Mouse (Mus musculus): Measurements from ENCODE around the gene Omg.

Omg gene
- long read RNA-seq, experiment 1, partial matches to known transcripts: 0 of 2 reads
- long read RNA-seq, experiment 1, other reads (novel, unspliced or antisense): 0 of 2 reads
- long read RNA-seq, experiment 2, partial matches to known transcripts: 0 of 3 reads
- long read RNA-seq, experiment 2, other reads (novel, unspliced or antisense): 1 of 3 reads

- intact Hi-C loops (cut with DNase I): no loop called here
Observed at GRCm38 (mm10) chr11:79503845-79504244, at the start of gene Omg. Omg (minus strand) TSS chr11:79504084.

DNA sequence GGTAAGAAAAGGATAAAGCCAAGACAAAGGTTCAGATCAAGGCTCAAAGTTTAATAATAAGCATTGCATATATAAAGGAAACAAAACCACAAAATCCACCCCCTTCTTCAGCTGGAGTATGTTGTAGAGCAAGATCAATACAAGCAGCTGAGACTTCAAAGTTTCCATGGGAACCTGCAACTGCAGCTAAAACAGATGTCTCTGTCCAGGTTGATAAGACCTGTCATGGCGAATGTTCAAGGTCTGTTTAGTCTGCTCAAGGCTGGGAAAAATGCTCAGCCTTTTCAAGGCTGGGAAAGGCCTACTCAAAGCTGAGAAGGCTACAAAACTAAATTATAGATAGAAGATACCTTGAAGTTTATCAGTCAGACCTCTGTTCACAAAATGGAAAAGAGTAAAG is 48.7 kb upstream of the Omg start:
- intact Hi-C loops (cut with DNase I): no loop called here

DNA sequence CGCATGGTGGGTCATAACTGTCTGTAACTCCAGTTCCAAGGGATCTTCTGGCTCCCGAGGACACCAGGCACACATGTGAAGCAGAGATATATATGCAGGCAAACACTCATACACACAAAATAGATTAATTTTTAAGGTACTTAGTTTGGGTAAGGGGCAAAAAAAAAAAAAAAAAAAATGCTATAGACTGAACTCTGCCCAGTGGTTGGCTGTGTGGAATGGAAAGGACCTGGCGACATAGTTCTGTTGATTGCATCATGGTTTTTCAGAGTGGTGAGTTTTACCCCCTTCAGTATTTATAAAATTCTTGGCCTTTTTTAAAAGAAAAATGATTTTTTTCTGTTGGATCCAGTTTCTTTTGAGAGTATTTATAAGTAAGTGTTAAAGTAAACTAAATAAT is 32.4 kb upstream of the Omg start:
- intact Hi-C loops (cut with DNase I): no loop called here

- intact Hi-C loops (cut with DNase I): no loop called here
Observed at GRCm38 (mm10) chr11:79535554-79535953, 31.7 kb upstream of the Omg start.

- intact Hi-C loops (cut with DNase I): no loop called here
Observed at GRCm38 (mm10) chr11:79533950-79534690, 30.2 kb upstream of the Omg start.

DNA sequence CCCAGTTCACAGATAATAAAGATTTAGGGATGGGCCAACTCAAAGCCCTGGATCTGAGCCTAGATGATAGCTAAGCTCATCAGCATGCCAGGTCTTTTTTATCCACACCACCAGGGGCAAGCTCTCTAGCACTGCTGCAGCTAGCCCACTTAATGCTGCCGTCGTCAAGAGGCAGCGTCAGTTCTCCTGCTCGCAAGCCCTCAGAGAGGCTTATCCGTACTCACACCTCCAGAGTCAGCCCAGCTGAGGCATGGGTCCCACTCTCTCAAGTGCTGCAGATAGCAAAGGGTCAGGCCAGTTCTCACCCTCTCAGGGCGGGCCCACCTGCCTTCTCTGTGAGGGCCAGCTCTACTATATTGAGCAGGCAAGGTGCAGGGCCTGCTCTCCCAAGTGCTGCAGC is 29.4 kb upstream of the Omg start:
- intact Hi-C loops (cut with DNase I): no loop called here

GRCm38 (mm10) chr11:79531485-79531884 is 27.6 kb upstream of the Omg start:
- intact Hi-C loops (cut with DNase I): no loop called here

DNA sequence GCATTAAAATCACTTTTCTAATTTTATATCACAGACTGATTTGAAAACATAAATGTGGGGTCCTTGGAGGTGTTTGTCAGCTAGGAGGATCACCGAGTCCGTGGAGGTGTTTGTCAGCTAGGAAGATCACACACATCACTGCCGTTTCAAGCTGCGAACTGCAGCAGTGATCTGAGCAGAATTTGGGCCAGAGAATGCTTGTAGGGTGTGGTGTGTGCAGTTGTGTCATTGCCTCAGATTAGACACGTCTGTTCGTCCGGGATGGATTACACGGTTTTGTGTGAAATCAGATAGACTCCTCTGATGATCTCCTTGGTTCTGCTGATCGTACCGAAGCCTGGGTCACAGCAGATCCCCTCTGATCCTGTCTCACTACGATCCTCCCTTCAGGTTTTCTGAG is 26.9 kb upstream of the Omg start:
- intact Hi-C loops (cut with DNase I): no loop called here

DNA sequence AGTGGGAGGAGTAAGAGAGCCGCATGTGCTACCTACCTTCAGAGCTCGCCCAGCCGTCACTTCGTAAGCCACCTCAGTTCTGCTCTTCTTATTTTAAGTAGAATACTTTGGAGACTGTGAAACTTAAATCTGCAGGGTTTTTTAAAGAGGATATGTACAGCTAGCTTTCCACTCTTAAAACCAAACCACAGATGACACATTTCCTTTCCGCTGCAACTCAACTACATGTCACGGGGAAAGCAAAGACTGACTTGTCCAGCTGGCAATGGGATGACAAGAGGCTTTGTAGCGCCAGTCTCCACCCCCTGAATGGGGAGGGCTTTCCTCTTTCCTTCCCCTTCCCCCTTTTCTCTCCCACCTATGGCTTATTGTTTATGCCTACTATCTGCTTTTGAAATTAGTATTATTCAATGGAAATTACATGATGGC is 26.5 kb upstream of the Omg start, which contains the start of the genes Evi2 and Evi2a:
Evi2 (minus strand) TSS at position 257 of the 429 bp plus-strand sequence.
Evi2a (minus strand) TSS at position 277 of the 429 bp plus-strand sequence.
- intact Hi-C loops (cut with DNase I): no loop called here

DNA sequence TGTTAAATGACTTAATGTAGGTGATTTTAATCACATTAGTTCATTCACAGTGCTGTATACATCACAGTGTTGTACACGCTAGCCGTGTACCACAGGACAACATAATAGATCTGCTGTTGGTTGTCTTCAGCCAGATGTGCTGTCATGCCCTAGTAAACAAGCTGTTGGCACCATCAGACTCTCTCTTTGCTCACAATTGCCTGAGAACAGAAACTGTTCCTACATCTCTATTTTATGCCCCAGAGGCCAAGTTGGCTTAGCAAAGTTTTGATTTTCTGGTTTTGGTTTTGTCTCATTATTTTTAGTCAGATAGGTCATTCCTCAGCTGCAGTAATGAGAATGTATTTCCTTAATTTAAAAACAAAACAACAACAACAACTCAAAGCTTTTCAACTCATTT is 25.9 kb upstream of the Omg start:
- intact Hi-C loops (cut with DNase I): no loop called here

GRCm38 (mm10) chr11:79529226-79529625 is 25.3 kb upstream of the Omg start:
- intact Hi-C loops (cut with DNase I): no loop called here

- intact Hi-C loops (cut with DNase I): no loop called here
Observed at GRCm38 (mm10) chr11:79528601-79529000, 24.7 kb upstream of the Omg start.

DNA sequence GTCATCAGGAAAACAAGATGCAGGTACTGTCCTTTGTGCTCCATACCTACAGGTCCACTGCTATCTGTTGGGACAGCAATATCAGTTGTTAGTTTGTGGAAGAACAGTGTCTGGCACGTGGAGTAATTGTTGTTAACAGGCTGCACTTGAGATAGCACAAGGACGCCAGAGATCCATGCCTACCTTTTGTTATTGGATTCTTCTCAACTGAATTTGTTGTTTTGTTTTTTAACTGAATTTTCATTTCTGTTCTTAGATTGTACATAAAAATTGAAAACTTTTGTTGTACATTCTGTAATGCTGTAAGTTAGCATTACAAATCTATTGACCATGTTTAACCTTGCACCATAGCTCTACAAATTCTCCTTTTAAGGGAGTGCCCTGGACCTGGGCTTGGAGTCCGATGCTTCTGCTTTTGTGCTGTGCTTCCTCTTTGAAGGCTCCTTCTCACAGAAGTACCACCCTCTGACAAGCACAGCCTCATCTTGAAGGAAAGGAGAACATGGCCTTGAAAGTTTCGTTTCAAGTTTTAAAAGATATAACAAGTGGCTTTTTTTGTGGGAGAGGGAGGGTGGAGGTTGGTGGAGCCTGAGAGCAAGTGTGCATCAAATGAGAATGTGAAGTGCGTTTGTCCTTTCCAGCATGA is 24.0 kb upstream of the Omg start:
- intact Hi-C loops (cut with DNase I): no loop called here

GRCm38 (mm10) chr11:79527015-79527738 is 23.3 kb upstream of the Omg start:
- intact Hi-C loops (cut with DNase I): no loop called here

GRCm38 (mm10) chr11:79526549-79526948 is 22.7 kb upstream of the Omg start:
- intact Hi-C loops (cut with DNase I): no loop called here

GRCm38 (mm10) chr11:79524310-79524575 is 20.4 kb upstream of the Omg start:
- intact Hi-C loops (cut with DNase I): no loop called here

DNA sequence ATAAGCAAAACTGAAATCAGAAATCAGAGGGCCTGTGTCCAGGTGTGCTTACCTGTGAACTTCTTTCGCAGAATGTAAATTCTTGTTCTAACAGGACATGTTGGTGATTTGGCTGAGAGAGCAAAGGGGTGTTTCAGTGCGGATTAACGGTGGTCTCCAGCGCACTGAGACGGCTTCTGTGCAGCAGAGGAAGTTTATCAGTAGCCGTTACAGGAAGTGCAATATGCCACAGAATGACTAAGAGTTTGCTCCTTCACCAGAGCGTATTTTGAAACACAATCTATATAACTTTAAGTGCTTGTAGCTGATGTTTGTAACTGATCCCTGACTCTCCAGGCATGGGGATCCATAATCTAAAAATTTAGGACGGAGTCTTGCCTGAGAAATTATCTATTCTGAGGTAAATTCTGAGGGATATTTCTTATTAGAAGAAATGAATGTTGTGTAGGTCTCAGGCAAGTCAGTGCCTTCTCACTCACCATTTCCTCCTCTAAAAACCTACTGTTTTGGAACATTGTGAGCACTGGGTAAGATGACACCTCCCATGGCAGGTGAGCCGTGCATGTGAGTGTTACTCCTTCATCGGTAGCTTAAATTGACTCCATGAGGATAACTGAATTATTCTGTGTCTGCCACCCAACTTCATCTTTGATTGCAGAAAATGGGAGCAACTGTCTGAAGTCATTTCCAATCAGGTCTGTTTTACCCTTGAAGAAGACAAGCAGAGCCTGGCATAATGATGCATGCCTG is 19.9 kb upstream of the Omg start, which contains the start of gene Evi2b:
Evi2b (minus strand) TSS at position 203 of the 750 bp plus-strand sequence.
- intact Hi-C loops (cut with DNase I): no loop called here

- intact Hi-C loops (cut with DNase I): no loop called here
Observed at GRCm38 (mm10) chr11:79522944-79523343, 19.1 kb upstream of the Omg start.

- intact Hi-C loops (cut with DNase I): no loop called here
Observed at GRCm38 (mm10) chr11:79521930-79522329, 18.0 kb upstream of the Omg start.

DNA sequence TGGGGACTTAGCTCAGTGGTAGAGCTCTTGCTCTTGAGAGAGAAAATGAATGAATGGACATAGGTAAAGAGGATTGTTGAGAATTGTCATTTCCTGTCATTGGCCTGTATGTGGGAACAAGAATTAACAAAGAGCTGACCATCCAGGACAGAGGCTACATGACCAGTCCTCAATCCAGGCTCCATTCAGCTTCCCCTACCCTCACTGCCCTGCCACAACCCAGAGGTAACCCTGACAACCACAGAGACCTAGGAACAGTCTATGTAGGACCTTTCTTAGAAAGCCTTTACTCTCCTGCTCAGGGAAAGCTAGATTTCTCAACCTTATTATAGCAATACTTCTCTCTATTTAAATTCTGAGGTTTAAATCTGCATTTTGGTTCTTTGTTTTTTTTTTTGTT is 16.9 kb upstream of the Omg start:
- intact Hi-C loops (cut with DNase I): no loop called here

DNA sequence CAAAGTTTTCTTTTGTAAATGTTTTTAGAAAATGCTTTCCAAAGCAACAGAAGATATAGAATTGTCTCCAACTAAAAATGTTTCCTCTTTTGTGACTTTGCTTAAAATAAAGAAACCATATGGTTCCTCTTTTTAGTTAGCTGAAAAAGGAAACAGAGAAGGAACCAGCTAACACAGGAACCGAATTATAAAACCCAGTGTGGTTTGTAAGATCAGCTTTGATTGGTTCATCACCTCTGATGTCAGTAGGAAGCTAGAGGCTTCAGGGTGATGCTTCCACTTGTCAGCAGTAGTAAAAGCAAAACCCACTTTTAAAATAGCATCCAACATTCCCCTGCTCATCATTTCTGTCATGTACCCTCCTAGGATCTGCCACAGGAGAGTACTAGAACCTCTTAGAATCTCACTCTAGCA is 16.0 kb upstream of the Omg start:
- intact Hi-C loops (cut with DNase I): no loop called here
